ENCODE assay signal across 8 mouse cellular contexts in genomic region chr16:30520361-30520823, GRCm38 (mm10). TPM values are rescaled to one million over a fixed set of nuclear protein-coding genes. Genes with fewer than 3 reads are reported as not detected.
DNase-seq lines count a peak whose midpoint lies in the region; ATAC-seq lines count a peak whose summit lies in the region.

No protein-coding gene starts in this region.

- 35% methylated on average over 9 of the region's 9 CpGs for WGBS in hindbrain, embryonic 14.5 days

- H3K4me2 ChIP-seq in hindbrain, embryonic 14.5 days (replicated peaks) = peak overlapping the region; percentile 17; the same call in 1 of the 2 replicates

- no peak overlapping the region for H3K27ac ChIP-seq in hindbrain, embryonic 14.5 days

- peak; percentile 60 for ATAC-seq in frontal cortex, adult (ENCODE audit: low TSS enrichment)
- ATAC-seq in hindbrain, embryonic 14.5 days (ENCODE audit: low FRiP score) = no peak

- 0 out of 2 replicates have a peak, but pooled peaks cover 4% of the 10 kb centered on the region for H3K9me3 ChIP-seq in hindbrain, embryonic 14.5 days (ENCODE audit: control insufficient read depth, low read length)

- H3K9ac ChIP-seq in hindbrain, embryonic 14.5 days = no peak overlapping the region

- peaks cover 74% of the 10 kb centered on the region for H3K36me3 ChIP-seq in hindbrain, embryonic 14.5 days (replicated peaks; ENCODE audit: control insufficient read depth, insufficient read depth)

- no peaks in the 10 kb centered on the region for H3K27me3 ChIP-seq in hindbrain, embryonic 14.5 days (ENCODE audit: control insufficient read depth, insufficient read depth, low read length)

- H3K4me3 ChIP-seq in hindbrain, embryonic 14.5 days (replicated peaks; ENCODE audit: low read length) = no peak overlapping the region

- peak; percentile 55 for DNase-seq in MN1 (ENCODE audit: low spot score)
- DNase-seq in c-Kit-positive CD71-positive TER-119-negative erythroid progenitor cells, embryonic 14.5 days (ENCODE audit: low read depth) = peak; percentile 80
- peak; percentile 86 for DNase-seq in hindbrain, embryonic 14.5 days (ENCODE audit: low spot score)
- DNase-seq in layer of hippocampus, postnatal 25 days (ENCODE audit: extremely low spot score in 1 of 2, low spot score in 1 of 2) = peak; percentile 60 to 93
- DNase-seq in lung, postnatal 10 days = peak; percentile 89
- peak; percentile 86 for DNase-seq in right cerebral cortex, postnatal 14 days
- peak; percentile 69 to 80 for DNase-seq in urinary bladder, postnatal 36 days (ENCODE audit: low spot score in 2 of 2)

- H3K4me1 ChIP-seq in hindbrain, embryonic 14.5 days (replicated peaks; ENCODE audit: control insufficient read depth, insufficient read depth, low read length) = no peaks in the 10 kb centered on the region

RNA-seq across cellular contexts. Expression of gene Tmem44, which starts 30.2 kb away (rescaled TPM):
- 63.9 and 76.4 TPM in 2 replicates for polyA plus RNA-seq in hindbrain, embryonic 14.5 days (2014; fragmentation: Nextera tagmentation; extraction: Ambion mirVana)
- total RNA-seq in layer of hippocampus, postnatal 25 days (2021) = 10 to 100 TPM; 35.2 to 40.9 TPM
